Mouse (Mus musculus) frontal cortex, postnatal 25 days (tissue): Measurements from ENCODE around the gene Pde6g.
"Not testable (repeated sequence)": the region's sequence is repeated elsewhere in the genome, so short reads cannot be mapped to it uniquely, and the experiment has no call there.

Experiments
- DNase-seq, 2 experiments: peaks; one replicate each; pipeline ENCODE4 v3.0.0; 2022; ENCODE audit warnings: low spot score in 2 of 2

The Pde6g gene

DNA sequence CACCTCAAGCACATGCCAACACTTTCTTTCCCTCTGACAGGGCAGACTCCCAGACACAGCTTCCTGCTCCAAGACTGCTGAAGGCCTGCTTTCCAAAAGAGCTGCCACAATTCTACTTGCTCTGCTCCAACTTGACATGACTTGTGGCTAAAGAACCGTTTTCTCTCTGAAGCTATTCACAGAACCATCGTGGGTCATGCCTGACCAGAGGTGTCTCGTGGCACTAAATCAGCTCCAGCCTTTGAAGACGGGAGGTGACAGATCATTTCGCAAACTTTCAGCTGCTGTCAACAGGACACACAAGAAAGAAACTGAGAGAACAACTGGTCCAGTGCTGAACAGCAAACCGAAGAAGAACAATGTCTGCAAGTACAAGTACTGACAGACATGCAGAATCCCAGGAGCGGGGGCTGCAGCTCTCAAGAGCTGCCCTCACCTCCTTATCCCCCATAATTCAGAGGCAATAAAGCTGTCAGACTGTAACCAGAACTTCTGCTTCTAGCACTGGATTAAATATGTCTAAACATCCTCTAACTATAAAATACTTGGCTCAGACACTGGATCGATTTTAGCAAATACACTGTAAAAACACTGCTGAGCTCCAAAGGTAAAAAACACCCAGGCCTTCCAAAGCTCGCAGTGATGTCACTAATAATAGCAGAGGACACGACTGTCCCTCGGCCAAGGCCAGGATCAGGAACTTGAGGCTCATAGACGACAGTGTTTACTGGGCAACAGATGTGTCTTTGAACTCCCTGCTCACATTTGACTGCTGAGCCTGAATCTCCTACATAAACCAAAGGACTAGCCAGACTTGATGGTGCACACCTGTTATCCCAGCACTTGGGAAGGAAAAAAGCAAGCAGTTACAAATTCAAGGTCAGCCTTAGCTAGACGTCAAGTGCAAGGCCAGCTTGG lies 30.4 kb downstream of the Pde6g start:
- DNase-seq: no peak

DNA sequence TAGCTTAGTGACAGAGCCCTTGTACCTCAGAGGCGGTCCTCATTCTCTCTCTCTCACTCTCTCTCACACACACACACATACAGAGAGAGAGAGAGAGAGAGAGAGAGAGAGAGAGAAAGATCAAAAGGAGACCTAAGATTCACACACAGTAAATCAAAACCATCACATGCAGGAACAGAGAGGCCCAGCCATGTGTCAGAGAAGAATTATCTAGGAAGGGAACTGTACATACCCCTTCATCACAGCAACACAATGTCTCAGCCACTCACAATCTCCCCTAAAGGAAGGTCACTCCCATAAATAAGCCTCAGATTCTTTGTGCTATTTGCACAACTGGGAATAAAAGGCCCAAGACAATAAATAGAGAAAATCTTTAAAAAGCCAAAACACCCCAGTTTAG lies 34.7 kb downstream of the Pde6g start:
- DNase-seq: no peak

- no peak for DNase-seq
These were observed 35.4 kb downstream of the Pde6g start for GRCm38 (mm10) chr11:120417852-120418251.

- not testable (repeated sequence) for DNase-seq
These were observed 39.7 kb downstream of the Pde6g start for GRCm38 (mm10) chr11:120413621-120414020.

- no peak for DNase-seq
These were observed 46.9 kb downstream of the Pde6g start for GRCm38 (mm10) chr11:120406445-120406844.

DNA sequence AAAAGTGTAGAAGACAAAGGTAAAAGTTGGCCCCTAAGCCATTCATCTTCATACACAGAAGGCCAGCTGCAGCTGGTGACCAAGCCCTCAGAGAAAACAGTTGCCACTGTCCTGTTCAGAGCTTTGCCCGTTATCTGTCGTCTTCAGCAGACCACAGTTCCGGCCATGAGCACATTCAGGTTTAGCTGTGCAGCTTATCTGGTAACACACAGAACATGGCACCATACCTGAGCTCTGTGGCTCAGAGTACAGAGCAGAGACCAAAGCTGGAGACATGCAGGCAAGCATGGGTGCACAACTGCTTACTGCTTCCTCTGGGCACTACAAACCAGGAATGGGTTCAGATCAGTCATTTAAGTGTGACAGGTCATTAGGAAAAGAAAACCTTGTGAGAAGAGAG lies 47.4 kb downstream of the Pde6g start:
- DNase-seq: no peak

DNA sequence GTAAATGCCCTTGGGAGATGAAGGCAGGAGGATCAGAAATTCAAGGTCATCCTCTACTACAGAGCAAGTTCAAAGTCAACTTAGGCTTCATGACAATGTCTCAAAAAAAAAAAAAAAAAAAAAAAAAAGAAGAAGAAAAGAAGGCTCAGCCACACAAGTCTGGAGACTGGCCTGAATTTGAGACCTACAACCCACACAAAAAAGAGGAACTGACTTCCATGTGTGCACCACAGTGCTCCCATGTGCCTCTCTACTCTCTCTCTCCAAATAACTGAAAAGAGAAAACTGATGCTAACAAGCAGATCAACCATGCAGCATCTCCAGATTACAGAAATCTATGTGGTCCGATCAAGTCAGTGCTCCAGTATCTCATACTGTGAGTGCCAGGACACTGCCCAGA lies 48.5 kb downstream of the Pde6g start:
- DNase-seq: no peak

DNA sequence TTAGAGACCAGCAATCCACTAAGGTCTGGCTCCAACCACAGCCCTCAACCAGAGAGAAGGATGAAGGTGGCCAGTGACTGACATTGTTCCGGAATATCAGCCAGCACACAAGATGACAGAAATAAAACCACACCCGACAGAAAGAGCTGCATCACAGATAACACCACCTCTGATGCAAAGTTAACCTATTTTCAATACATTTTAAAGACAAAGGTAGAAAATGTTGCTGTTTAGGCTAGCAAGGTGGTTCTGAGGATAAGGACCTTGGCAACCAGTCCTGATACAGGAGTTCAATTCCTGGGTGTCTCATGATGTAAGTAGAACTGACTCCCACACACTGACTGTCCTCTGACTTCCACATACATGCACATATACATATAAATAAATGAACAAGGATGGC lies 54.0 kb downstream of the Pde6g start:
- DNase-seq: no peak
